ENCODE assay signal across 8 mouse cellular contexts in the genomic region with DNA sequence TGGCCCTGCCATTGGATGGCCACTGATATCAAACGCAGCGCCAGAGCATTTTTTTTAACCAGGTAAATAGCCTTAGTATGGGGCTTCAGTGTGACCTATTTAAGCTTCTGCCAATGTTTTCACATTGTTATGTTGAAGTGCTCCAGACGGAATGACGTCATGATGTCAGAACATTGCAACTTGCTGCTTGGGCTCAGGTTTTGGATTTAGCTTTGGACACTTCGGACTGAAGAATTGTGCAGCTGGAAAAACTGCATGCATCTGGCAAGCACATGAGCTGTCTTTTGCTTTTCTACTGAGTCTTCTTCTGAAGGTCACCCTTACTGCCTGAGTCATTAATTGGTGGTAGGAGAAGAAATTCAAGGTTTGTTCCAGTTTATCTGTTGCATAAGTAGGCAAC. TPM values are rescaled to one million over a fixed set of nuclear protein-coding genes. Genes with fewer than 3 reads are reported as not detected.
A peak's percentile ranks its signal among the peaks of the same experiment; 100 is the strongest.
DNase-seq lines count a peak whose midpoint lies in the region; ATAC-seq lines count a peak whose summit lies in the region.
"Had no signal": no experiment of that assay in that cellular context is flagged by ENCODE, and none has a peak within 500 bp of the region (broad histone marks: within the 10 kb centered on the region; RNA-seq: fewer than 3 reads in every experiment).

No protein-coding gene starts in this region.

- peaks cover 31% of the 10 kb centered on the region for H3K36me3 ChIP-seq in kidney, embryonic 16.5 days (ENCODE audit: insufficient read depth, low read length)
- peaks cover 13% of the 10 kb centered on the region; the same call in 1 of the 2 replicates for H3K36me3 ChIP-seq in forebrain, embryonic 15.5 days
- H3K36me3 ChIP-seq in midbrain, embryonic 14.5 days (ENCODE audit: control insufficient read depth, insufficient read depth, low read length), result no peaks in the 10 kb centered on the region

- no peaks in the 10 kb centered on the region for H3K27me3 ChIP-seq in kidney, embryonic 16.5 days (ENCODE audit: insufficient read depth, low read length)
- no peaks in the 10 kb centered on the region for H3K27me3 ChIP-seq in forebrain, embryonic 15.5 days
- no peaks in the 10 kb centered on the region for H3K27me3 ChIP-seq in midbrain, embryonic 14.5 days (ENCODE audit: control insufficient read depth, insufficient read depth, low read length)

- ATAC-seq in kidney, embryonic 16.5 days (ENCODE audit: low FRiP score, low TSS enrichment), result no peak
- no peak for ATAC-seq in forebrain, embryonic 15.5 days (replicated peaks)
- no peak for ATAC-seq in midbrain, embryonic 14.5 days (ENCODE audit: low FRiP score, low TSS enrichment)

- WGBS in kidney, embryonic 16.5 days, result 81% methylated on average over 5 of the region's 5 CpGs
- WGBS in forebrain, embryonic 15.5 days, result 86% methylated on average over 5 of the region's 5 CpGs
- WGBS in midbrain, embryonic 14.5 days, result 91% methylated on average over 5 of the region's 5 CpGs

- no peaks in the 10 kb centered on the region for H3K9me3 ChIP-seq in kidney, embryonic 16.5 days (ENCODE audit: low read length)
- H3K9me3 ChIP-seq in forebrain, embryonic 15.5 days, result no peaks in the 10 kb centered on the region
- H3K9me3 ChIP-seq in midbrain, embryonic 14.5 days (ENCODE audit: control insufficient read depth, low read length), result no peaks in the 10 kb centered on the region

- peaks cover 39% of the 10 kb centered on the region for H3K4me1 ChIP-seq in kidney, embryonic 16.5 days (ENCODE audit: insufficient read depth, low read length)
- peaks cover 52% of the 10 kb centered on the region for H3K4me1 ChIP-seq in forebrain, embryonic 15.5 days
- H3K4me1 ChIP-seq in midbrain, embryonic 14.5 days (ENCODE audit: control insufficient read depth, insufficient read depth, low read length), result peaks cover 32% of the 10 kb centered on the region

- no peak overlapping the region for H3K9ac ChIP-seq in kidney, embryonic 16.5 days (replicated peaks; ENCODE audit: low read length)
- H3K9ac ChIP-seq in forebrain, embryonic 15.5 days (replicated peaks), result no peak overlapping the region
- no peak overlapping the region for H3K9ac ChIP-seq in midbrain, embryonic 14.5 days (replicated peaks; ENCODE audit: low read length)

- H3K4me3 ChIP-seq in kidney, embryonic 16.5 days (ENCODE audit: low read length), result peak overlapping the region; percentile 0; the same call in 1 of the 2 replicates
- peak overlapping the region; percentile 20 for H3K4me3 ChIP-seq in forebrain, embryonic 15.5 days
- H3K4me3 ChIP-seq in midbrain, embryonic 14.5 days (replicated peaks; ENCODE audit: low read depth, low read length), result peak overlapping the region; percentile 6; the same call in 1 of the 2 replicates

- peak overlapping the region; percentile 10; the same call in 1 of the 2 replicates for H3K4me2 ChIP-seq in kidney, embryonic 16.5 days (replicated peaks; ENCODE audit: low read depth, low read length)
- H3K4me2 ChIP-seq in forebrain, embryonic 15.5 days (replicated peaks), result peak overlapping the region; percentile 31
- H3K4me2 ChIP-seq in midbrain, embryonic 14.5 days (ENCODE audit: low read length), result peak overlapping the region; percentile 53

- no peak overlapping the region for H3K27ac ChIP-seq in kidney, embryonic 16.5 days (ENCODE audit: low read length)
- H3K27ac ChIP-seq in forebrain, embryonic 15.5 days (replicated peaks), result no peak overlapping the region
- H3K27ac ChIP-seq in midbrain, embryonic 14.5 days (replicated peaks; ENCODE audit: low read depth, low read length), result no peak overlapping the region

- no peak for DNase-seq in kidney, postnatal 4 days
- peak; percentile 55 for DNase-seq in cerebellum, adult 9-11 months
- DNase-seq in midbrain, embryonic 14.5 days, result no peak
- DNase-seq in right cerebral cortex, postnatal 4 days, result no peak
- no peak for DNase-seq in urinary bladder, postnatal 36 days (ENCODE audit: low spot score in 2 of 2)
- DNase-seq: embryo, embryonic 11 days had no signal

RNA-seq across cellular contexts. Expression of a gene that starts 3.3 kb away (rescaled TPM):
- 15.3 and 20.8 TPM in 2 replicates for polyA plus RNA-seq in kidney, embryonic 16.5 days (2015; fragmentation: Nextera tagmentation; extraction: Ambion mirVana)
- polyA plus RNA-seq in forebrain, embryonic 15.5 days (2015; fragmentation: Nextera tagmentation; extraction: Ambion mirVana), result 19.0 TPM in 2 replicates
- 12.7 and 19.4 TPM in 2 replicates for polyA plus RNA-seq in midbrain, embryonic 14.5 days (2014; fragmentation: Nextera tagmentation; extraction: Ambion mirVana)
